Mouse (Mus musculus): ENCODE measurements around the gene Faap20. TPM values are rescaled to one million over a fixed set of nuclear protein-coding genes. Genes with fewer than 3 reads are reported as not detected.

Gene Faap20
- total and polyA plus RNA-seq, 3 experiments: 18.6 to 34.4 TPM; not detected in 1

GRCm38 (mm10) chr4:155200861-155201390, 48.7 kb upstream of the Faap20 start (continued):
- TF ChIP-seq TBP (IDR thresholded peaks at IDR 0.05; ENCODE audit: low read depth, low read length): 0 out of 2 replicates have a peak, but pooled peaks have one; percentile 29
- TF ChIP-seq CTCF (IDR thresholded peaks at IDR 0.05 in 2 of 3, conservative IDR thresholded peaks at IDR 0.05 in 1 of 3; ENCODE audit: control insufficient read depth in 1 of 3, insufficient read depth in 1 of 3, low read depth in 2 of 3, low read length in 3 of 3, poor library complexity in 1 of 3, severe bottlenecking in 1 of 3): no peak
- no peak for TF ChIP-seq CHD2 (IDR thresholded peaks at IDR 0.05; ENCODE audit: low read length)

GRCm38 (mm10) chr4:155201764-155202163, 47.8 kb upstream of the Faap20 start:
- Histone ChIP-seq H3K4me3 (ENCODE audit: control insufficient read depth in 1 of 2, insufficient read depth in 1 of 2, low read depth in 2 of 2, low read length in 2 of 2) (no peak overlapping the region), H3K27ac (ENCODE audit: control insufficient read depth, low read depth, low read length) (no peak overlapping the region), H3K4me1 (ENCODE audit: control insufficient read depth in 1 of 2, insufficient read depth in 2 of 2, low read length in 2 of 2) (peaks cover 0 to 11% of the 10 kb centered on the region in 2 experiments; a peak in 1 of 4 replicates), H3K9ac (ENCODE audit: control insufficient read depth, low read depth, low read length, poor library complexity, severe bottlenecking) (no peak overlapping the region), H3K36me3 (ENCODE audit: control insufficient read depth in 1 of 2, insufficient read depth in 2 of 2, low read length in 2 of 2) (peaks cover 0 to 5% of the 10 kb centered on the region in 2 experiments; a peak in 2 of 4 replicates), H3K9me3 (replicated peaks; ENCODE audit: insufficient read depth, low read length) (no peaks in the 10 kb centered on the region), H3K79me2 (ENCODE audit: control insufficient read depth, insufficient read depth, low read length, poor library complexity) (peaks cover 9% of the 10 kb centered on the region; the same call in 1 of the 2 replicates), H3K27me3 (ENCODE audit: control insufficient read depth in 1 of 2, insufficient read depth in 2 of 2, low read length in 2 of 2) (no peaks in the 10 kb centered on the region)
- no peak for DNase-seq (ENCODE audit: low read depth, low spot score)
- no peak for TF ChIP-seq NRF1 (IDR thresholded peaks at IDR 0.05; ENCODE audit: insufficient read depth, low read depth, low read length, poor library complexity, severe bottlenecking)
- no peak for TF ChIP-seq E2F4 (IDR thresholded peaks at IDR 0.05; ENCODE audit: borderline replicate concordance, low read depth, low read length)
- TF ChIP-seq TBP (IDR thresholded peaks at IDR 0.05; ENCODE audit: low read depth, low read length): no peak
- TF ChIP-seq RCOR1 (IDR thresholded peaks at IDR 0.05; ENCODE audit: low read depth, low read length): no peak
- TF ChIP-seq USF1 (IDR thresholded peaks at IDR 0.05; ENCODE audit: low read depth, low read length): no peak
- no peak for TF ChIP-seq ZNF384 (IDR thresholded peaks at IDR 0.05; ENCODE audit: low read depth, low read length)
- TF ChIP-seq KAT2A (conservative IDR thresholded peaks at IDR 0.05; ENCODE audit: low read depth, low read length): no peak
- TF ChIP-seq BHLHE40 (IDR thresholded peaks at IDR 0.05; ENCODE audit: borderline replicate concordance, low read depth, low read length): no peak
- no peak for TF ChIP-seq TAL1 (IDR thresholded peaks at IDR 0.05; ENCODE audit: low read length)
- no peak for TF ChIP-seq POLR2AphosphoS5 (IDR thresholded peaks at IDR 0.05; ENCODE audit: borderline replicate concordance, low read depth, low read length)

- Histone ChIP-seq H3K4me3 (ENCODE audit: control insufficient read depth in 1 of 2, insufficient read depth in 1 of 2, low read depth in 2 of 2, low read length in 2 of 2) (no peak overlapping the region), H3K9me3 (replicated peaks; ENCODE audit: insufficient read depth, low read length) (no peaks in the 10 kb centered on the region), H3K9ac (ENCODE audit: control insufficient read depth, low read depth, low read length, poor library complexity, severe bottlenecking) (no peak overlapping the region), H3K27me3 (ENCODE audit: control insufficient read depth in 1 of 2, insufficient read depth in 2 of 2, low read length in 2 of 2) (no peaks in the 10 kb centered on the region), H3K79me2 (ENCODE audit: control insufficient read depth, insufficient read depth, low read length, poor library complexity) (peaks cover 9% of the 10 kb centered on the region; the same call in 1 of the 2 replicates), H3K27ac (ENCODE audit: control insufficient read depth, low read depth, low read length) (no peak overlapping the region), H3K36me3 (ENCODE audit: control insufficient read depth in 1 of 2, insufficient read depth in 2 of 2, low read length in 2 of 2) (peaks cover 0 to 5% of the 10 kb centered on the region in 2 experiments; a peak in 2 of 4 replicates), H3K4me1 (ENCODE audit: control insufficient read depth in 1 of 2, insufficient read depth in 2 of 2, low read length in 2 of 2) (peaks cover 0 to 5% of the 10 kb centered on the region in 2 experiments; a peak in 1 of 4 replicates)
- TF ChIP-seq E2F4 (IDR thresholded peaks at IDR 0.05; ENCODE audit: borderline replicate concordance, low read depth, low read length) (no peak), MAFK (IDR thresholded peaks at IDR 0.05; ENCODE audit: borderline replicate concordance, low read depth, low read length) (no peak), EP300 (IDR thresholded peaks at IDR 0.05; ENCODE audit: low read depth in 1 of 2, low read length in 2 of 2) (no peak), RAD21 (IDR thresholded peaks at IDR 0.05; ENCODE audit: low read depth, low read length) (no peak), ETS1 (IDR thresholded peaks at IDR 0.05; ENCODE audit: low read depth, low read length) (no peak), BHLHE40 (IDR thresholded peaks at IDR 0.05; ENCODE audit: borderline replicate concordance, low read depth, low read length) (no peak), NRF1 (IDR thresholded peaks at IDR 0.05; ENCODE audit: insufficient read depth, low read depth, low read length, poor library complexity, severe bottlenecking) (no peak), SMC3 (IDR thresholded peaks at IDR 0.05; ENCODE audit: low read depth, low read length) (no peak), MAX (IDR thresholded peaks at IDR 0.05; ENCODE audit: low read length) (no peak), KAT2A (conservative IDR thresholded peaks at IDR 0.05; ENCODE audit: low read depth, low read length) (no peak), TBP (IDR thresholded peaks at IDR 0.05; ENCODE audit: low read depth, low read length) (no peak)
- no peak for DNase-seq (ENCODE audit: low read depth, low spot score)
Measured at GRCm38 (mm10) chr4:155205919-155206318, 43.7 kb upstream of the Faap20 start.

Measured in MEL (cell line).